Mouse (Mus musculus) induced T-regulatory cell, adult 2 months (primary cell): ENCODE results near the gene Psap.

Experiments used
- DNase-seq: peaks from one replicate; pipeline ENCODE4 v3.0.0-alpha.2; 2012; ENCODE audit warnings: low read depth

Gene Psap

GRCm38 (mm10) chr10:60290026-60290738 lies 12.8 kb downstream of the Psap start:
- peak; percentile 28 for DNase-seq

GRCm38 (mm10) chr10:60290739-60291110 lies 13.3 kb downstream of the Psap start:
- no peak for DNase-seq

- no peak for DNase-seq
Observed at GRCm38 (mm10) chr10:60292209-60292608, 14.8 kb downstream of the Psap start.

- DNase-seq, result no peak
Observed at GRCm38 (mm10) chr10:60294621-60295020, 17.2 kb downstream of the Psap start.

- DNase-seq, result no peak
Observed at GRCm38 (mm10) chr10:60295356-60295755, 17.9 kb downstream of the Psap start.

GRCm38 (mm10) chr10:60296027-60296426 lies 18.6 kb downstream of the Psap start:
- DNase-seq, result no peak

- DNase-seq, result no peak
Observed at GRCm38 (mm10) chr10:60299636-60300035, 22.2 kb downstream of the Psap start.

- DNase-seq, result no peak
Observed at GRCm38 (mm10) chr10:60303419-60303818, 26.0 kb downstream of the Psap start.

GRCm38 (mm10) chr10:60304854-60305628 lies 27.6 kb downstream of the Psap start:
- DNase-seq, result peak; percentile 90

- DNase-seq, result no peak
Observed at GRCm38 (mm10) chr10:60310629-60311028, 33.2 kb downstream of the Psap start.

- no peak for DNase-seq
Observed at GRCm38 (mm10) chr10:60313606-60314005, 36.2 kb downstream of the Psap start.

GRCm38 (mm10) chr10:60316166-60316565 lies 38.7 kb downstream of the Psap start:
- no peak for DNase-seq

GRCm38 (mm10) chr10:60328963-60329650 lies 51.7 kb downstream of the Psap start:
- DNase-seq, result no peak

GRCm38 (mm10) chr10:60334583-60334982 lies 57.2 kb downstream of the Psap start:
- DNase-seq, result no peak

GRCm38 (mm10) chr10:60335021-60335420 lies 57.6 kb downstream of the Psap start:
- no peak for DNase-seq

- no peak for DNase-seq
Observed at GRCm38 (mm10) chr10:60341528-60341927, 64.1 kb downstream of the Psap start.

GRCm38 (mm10) chr10:60344111-60344510 lies 66.7 kb downstream of the Psap start:
- no peak for DNase-seq

GRCm38 (mm10) chr10:60346056-60346455 lies 68.6 kb downstream of the Psap start:
- DNase-seq, result peak; percentile 81

- DNase-seq, result peak; percentile 91
Observed at GRCm38 (mm10) chr10:60346701-60347405, 69.4 kb downstream of the Psap start, which contains the start of gene Vsir. TSS of gene Vsir (plus strand) at chr10:60346851.

- peak; percentile 41 for DNase-seq
Observed at GRCm38 (mm10) chr10:60347768-60348610, 70.6 kb downstream of the Psap start.

GRCm38 (mm10) chr10:60349056-60349455 lies 71.6 kb downstream of the Psap start:
- DNase-seq, result peak; percentile 54
